Mouse (Mus musculus): ENCODE data around the gene Abca3. TPM values are rescaled to one million over a fixed set of nuclear protein-coding genes. Genes with fewer than 3 reads are reported as not detected.
"Not testable (repeated sequence)": the region's sequence is repeated elsewhere in the genome, so short reads cannot be mapped to it uniquely, and the experiment has no call there.

Abca3 gene
- polyA plus RNA-seq, 1 experiment from 2014 or later = 11.9 TPM

GRCm38 (mm10) chr17:24443409-24443808, 91.7 kb downstream of the Abca3 start:
- 88% methylated on average over 4 of the region's 4 CpGs for WGBS
- H3K9ac ChIP-seq = no peak overlapping the region
- H3K9me3 ChIP-seq = no peaks in the 10 kb centered on the region
- no peak overlapping the region for H3K4me3 ChIP-seq (replicated peaks)
- H3K4me1 ChIP-seq = no peaks in the 10 kb centered on the region
- no peak overlapping the region for H3K4me2 ChIP-seq
- H3K27ac ChIP-seq = no peak overlapping the region
- ATAC-seq (ENCODE audit: insufficient read depth, low FRiP score, low read depth) = no peak
- peaks cover 62% of the 10 kb centered on the region for H3K36me3 ChIP-seq
- H3K27me3 ChIP-seq (replicated peaks) = no peaks in the 10 kb centered on the region

DNA sequence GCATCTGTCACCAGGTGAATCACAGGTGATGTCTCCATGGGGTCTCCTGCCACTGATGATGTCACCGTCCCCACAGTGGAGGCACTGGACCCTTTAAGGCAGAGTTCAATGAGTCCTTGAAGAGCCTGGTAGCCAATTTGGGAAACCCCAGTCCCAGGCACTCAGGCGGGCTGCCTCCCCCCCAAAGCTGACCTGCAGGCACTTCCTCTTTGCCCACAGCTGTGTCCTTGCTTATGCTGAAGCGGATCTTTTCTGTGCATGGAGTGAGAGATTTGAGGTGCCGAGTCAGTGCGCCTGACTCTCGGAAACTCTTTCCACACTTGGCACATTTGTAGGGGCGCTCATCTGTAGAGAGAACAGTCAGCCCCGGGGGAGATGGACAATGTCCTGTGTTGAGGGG, 94.8 kb downstream of the Abca3 start:
- Histone ChIP-seq H3K27me3 (replicated peaks) (no peaks in the 10 kb centered on the region), H3K4me1 (no peaks in the 10 kb centered on the region), H3K4me2 (no peak overlapping the region), H3K9ac (no peak overlapping the region), H3K27ac (no peak overlapping the region), H3K9me3 (no peaks in the 10 kb centered on the region), H3K36me3 (peaks cover 67% of the 10 kb centered on the region), H3K4me3 (replicated peaks) (no peak overlapping the region)
- no peak for ATAC-seq (ENCODE audit: insufficient read depth, low FRiP score, low read depth)
- WGBS = 93% methylated on average over 8 of the region's 8 CpGs

- Histone ChIP-seq H3K9ac (no peak overlapping the region), H3K36me3 (peaks cover 50% of the 10 kb centered on the region), H3K9me3 (no peaks in the 10 kb centered on the region), H3K4me2 (no peak overlapping the region), H3K27me3 (replicated peaks) (no peaks in the 10 kb centered on the region), H3K4me3 (replicated peaks) (no peak overlapping the region), H3K4me1 (peaks cover 10% of the 10 kb centered on the region; the same call in 1 of the 2 replicates), H3K27ac (no peak overlapping the region)
- WGBS = 85% methylated on average over 6 of the region's 6 CpGs
- no peak for ATAC-seq (ENCODE audit: insufficient read depth, low FRiP score, low read depth)
Measured at GRCm38 (mm10) chr17:24449507-24449906, 97.8 kb downstream of the Abca3 start.

- no peak overlapping the region for H3K9ac ChIP-seq
- peaks cover 38% of the 10 kb centered on the region for H3K36me3 ChIP-seq
- H3K4me2 ChIP-seq = no peak overlapping the region
- no peak for ATAC-seq (ENCODE audit: insufficient read depth, low FRiP score, low read depth)
- H3K4me3 ChIP-seq (replicated peaks) = no peak overlapping the region
- H3K27me3 ChIP-seq (replicated peaks) = no peaks in the 10 kb centered on the region
- 92% methylated on average over 6 of the region's 6 CpGs for WGBS
- no peaks in the 10 kb centered on the region for H3K9me3 ChIP-seq
- peaks cover 15% of the 10 kb centered on the region for H3K4me1 ChIP-seq
- H3K27ac ChIP-seq = no peak overlapping the region
Measured at GRCm38 (mm10) chr17:24451220-24451619, 99.5 kb downstream of the Abca3 start.

- H3K4me2 ChIP-seq = peak overlapping the region; percentile 69; the same call in 1 of the 2 replicates
- no peak overlapping the region for H3K9ac ChIP-seq
- peaks cover 25% of the 10 kb centered on the region for H3K36me3 ChIP-seq
- no peak for ATAC-seq (ENCODE audit: insufficient read depth, low FRiP score, low read depth)
- WGBS = 66% methylated on average over 2 of the region's 2 CpGs
- H3K9me3 ChIP-seq = no peaks in the 10 kb centered on the region
- no peak overlapping the region for H3K27ac ChIP-seq
- H3K4me1 ChIP-seq = peaks cover 15% of the 10 kb centered on the region
- H3K4me3 ChIP-seq (replicated peaks) = no peak overlapping the region
- no peaks in the 10 kb centered on the region for H3K27me3 ChIP-seq (replicated peaks)
Measured at GRCm38 (mm10) chr17:24453372-24453771, 101.6 kb downstream of the Abca3 start.

DNA sequence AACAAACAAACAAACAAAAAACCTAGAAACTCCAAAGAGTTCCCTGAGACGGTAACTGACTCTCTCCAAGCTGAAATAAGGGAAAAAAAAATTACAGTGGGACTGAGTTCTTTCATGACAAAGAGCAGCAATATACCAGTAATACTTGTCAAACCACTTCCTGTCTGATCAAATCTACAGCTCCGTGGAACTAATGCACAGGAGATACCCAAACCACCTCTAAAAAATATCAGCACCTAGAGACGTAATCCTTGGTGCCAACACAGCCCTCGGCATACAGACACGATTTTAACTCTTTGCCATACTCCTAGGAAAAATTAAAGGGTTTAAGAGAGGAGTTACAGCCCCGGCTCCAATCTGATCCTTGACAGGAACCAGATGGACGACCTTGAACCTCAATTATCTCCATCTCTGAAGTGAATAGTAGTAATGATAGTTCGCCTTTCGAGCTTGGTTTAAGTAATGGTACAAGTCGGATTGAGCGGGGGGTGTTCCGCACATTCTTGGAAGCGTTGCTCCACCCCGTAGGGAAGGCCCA, 102.5 kb downstream of the Abca3 start:
- Histone ChIP-seq H3K4me3 (replicated peaks) (peak overlapping the region; percentile 93), H3K4me2 (peak overlapping the region; percentile 69), H3K36me3 (peaks cover 17% of the 10 kb centered on the region), H3K27ac (peak overlapping the region; percentile 99), H3K9me3 (no peaks in the 10 kb centered on the region), H3K9ac (peak overlapping the region; percentile 97; the same call in 1 of the 2 replicates), H3K27me3 (replicated peaks) (no peaks in the 10 kb centered on the region), H3K4me1 (peaks cover 15% of the 10 kb centered on the region)
- WGBS = 1% methylated on average over 14 of the region's 14 CpGs
- no peak for ATAC-seq (ENCODE audit: insufficient read depth, low FRiP score, low read depth)

DNA sequence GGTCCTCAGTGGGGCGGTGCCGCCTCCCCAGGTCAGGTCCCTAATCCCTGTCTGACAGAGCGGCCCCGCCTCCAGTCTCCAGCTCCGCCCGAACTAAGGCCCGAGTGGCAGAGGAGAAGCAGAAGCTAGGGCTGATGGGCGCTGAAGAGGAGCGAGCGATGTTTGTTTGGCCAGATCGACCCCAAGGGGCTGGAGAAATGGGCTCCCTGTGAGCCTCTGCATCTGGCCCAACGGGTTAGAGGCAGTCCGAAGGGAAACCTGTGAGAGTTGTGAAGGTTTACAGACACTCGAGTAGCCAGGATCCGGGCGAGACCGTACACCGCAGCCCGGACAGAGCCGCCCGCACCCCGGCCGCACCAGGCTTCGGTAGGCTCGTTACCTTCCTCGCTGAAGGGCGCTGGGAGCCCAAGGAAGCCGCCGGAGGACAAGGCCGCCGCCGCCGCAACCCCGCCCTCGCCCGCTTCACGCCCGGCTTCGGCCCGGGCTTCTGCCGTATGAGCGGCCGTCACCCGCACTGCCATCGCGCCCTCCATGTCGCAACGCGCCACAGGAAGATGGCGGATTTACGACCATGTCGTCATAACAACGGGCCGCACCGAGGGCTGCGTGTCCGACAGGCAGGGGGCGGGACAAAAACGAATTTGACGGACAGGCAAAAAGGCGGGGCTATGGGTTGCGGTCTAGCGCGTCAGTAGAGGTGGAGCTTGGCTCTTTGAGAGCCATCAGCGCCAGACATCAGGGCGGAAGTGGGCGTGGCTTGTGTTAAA, 103.2 kb downstream of the Abca3 start:
- WGBS = under 1% methylated on average over 67 of the region's 67 CpGs
- Histone ChIP-seq H3K4me2 (peak overlapping the region; percentile 69), H3K36me3 (peaks cover 10% of the 10 kb centered on the region), H3K4me1 (peaks cover 15% of the 10 kb centered on the region), H3K27ac (peak overlapping the region; percentile 99), H3K9ac (peak overlapping the region; percentile 97), H3K9me3 (no peaks in the 10 kb centered on the region), H3K4me3 (replicated peaks) (peak overlapping the region; percentile 93), H3K27me3 (replicated peaks) (no peaks in the 10 kb centered on the region)
- peak; percentile 94 for ATAC-seq (ENCODE audit: insufficient read depth, low FRiP score, low read depth)

DNA sequence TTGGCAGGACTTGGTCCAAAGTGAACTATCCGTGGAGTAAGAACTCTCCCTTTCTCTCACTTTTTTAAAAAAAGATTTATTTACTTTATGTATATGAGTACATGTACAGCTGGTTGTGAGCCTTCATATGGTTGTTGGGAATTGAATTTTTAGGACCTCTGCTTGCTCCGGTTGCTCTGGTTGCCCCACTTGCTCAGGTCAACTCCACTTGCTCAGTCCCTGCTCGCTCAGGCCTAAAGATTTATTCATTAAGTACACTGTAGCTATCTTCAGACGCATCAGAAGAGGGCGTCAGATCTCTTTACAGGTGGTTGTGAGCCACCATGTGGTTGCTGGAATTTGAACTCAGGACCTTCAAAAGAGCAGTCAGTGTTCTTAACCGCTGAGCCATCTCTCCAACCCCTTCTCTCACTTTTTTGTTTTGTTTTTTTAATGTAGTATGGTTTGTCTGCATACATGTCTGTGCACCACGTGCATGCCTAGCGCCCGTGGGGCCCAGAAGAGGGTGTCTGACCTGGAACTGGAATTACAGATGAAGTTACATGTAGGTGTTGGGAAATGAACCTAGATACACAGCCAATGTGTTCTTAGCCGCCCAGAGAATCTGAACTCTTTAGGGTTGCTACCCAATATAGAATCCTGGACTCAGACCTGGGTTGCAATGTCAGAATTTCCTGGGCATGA, 103.9 kb downstream of the Abca3 start:
- not testable (repeated sequence) for H3K36me3 ChIP-seq; H3K9ac ChIP-seq; H3K27me3 ChIP-seq (replicated peaks); H3K9me3 ChIP-seq
- peak overlapping the region; percentile 93 for H3K4me3 ChIP-seq (replicated peaks)
- peak overlapping the region; percentile 65 for H3K27ac ChIP-seq
- peak; percentile 4; the same call in 1 of the 2 replicates for ATAC-seq (ENCODE audit: insufficient read depth, low FRiP score, low read depth)
- H3K4me1 ChIP-seq = peaks cover 15% of the 10 kb centered on the region
- 47% methylated on average over 10 of the region's 10 CpGs for WGBS
- H3K4me2 ChIP-seq = peak overlapping the region; percentile 42

Small RNA genes lying within 50 kb of the gene (microRNA-seq; reads per million reads assigned to microRNA genes)
- not detected for gene Gm24427

Other genes starting within 250 kb of the Abca3 start
- gene Pdpk1, start 201.0 kb upstream of the Abca3 start, polyA plus RNA-seq (2015; fragmentation: Nextera tagmentation; extraction: Ambion mirVana) = 36.1 and 38.9 TPM in 2 replicates
- gene Amdhd2, start 188.2 kb upstream of the Abca3 start, polyA plus RNA-seq (2015; fragmentation: Nextera tagmentation; extraction: Ambion mirVana) = 25.1 and 29.3 TPM in 2 replicates
- 495 and 512 TPM in 2 replicates for gene Atp6v0c, start 182.2 kb upstream of the Abca3 start, polyA plus RNA-seq (2015; fragmentation: Nextera tagmentation; extraction: Ambion mirVana)
- gene Tbc1d24, start 146.4 kb upstream of the Abca3 start, polyA plus RNA-seq (2015; fragmentation: Nextera tagmentation; extraction: Ambion mirVana) = 5.0 and 6.3 TPM in 2 replicates
- gene Ntn3, start 142.4 kb upstream of the Abca3 start, polyA plus RNA-seq (2015; fragmentation: Nextera tagmentation; extraction: Ambion mirVana) = 8.1 and 8.5 TPM in 2 replicates
- 9.8 and 10.0 TPM in 2 replicates for gene Tedc2, start 131.1 kb upstream of the Abca3 start, polyA plus RNA-seq (2015; fragmentation: Nextera tagmentation; extraction: Ambion mirVana)
- gene Ccnf, start 100.5 kb upstream of the Abca3 start, polyA plus RNA-seq (2015; fragmentation: Nextera tagmentation; extraction: Ambion mirVana) = 54.2 and 55.0 TPM in 2 replicates
- gene Abca17, start 882 bp upstream of the Abca3 start, polyA plus RNA-seq (2015; fragmentation: Nextera tagmentation; extraction: Ambion mirVana) = 0.09 and 0.23 TPM in 2 replicates
- 230 and 250 TPM in 2 replicates for gene Rnps1, start 62.6 kb downstream of the Abca3 start, polyA plus RNA-seq (2015; fragmentation: Nextera tagmentation; extraction: Ambion mirVana)
- 137 and 157 TPM in 2 replicates for gene Eci1, start 74.7 kb downstream of the Abca3 start, polyA plus RNA-seq (2015; fragmentation: Nextera tagmentation; extraction: Ambion mirVana)
- 2.7 and 4.6 TPM in 2 replicates for gene Dnase1l2, start 91.2 kb downstream of the Abca3 start, polyA plus RNA-seq (2015; fragmentation: Nextera tagmentation; extraction: Ambion mirVana)
- gene E4f1, start 118.4 kb downstream of the Abca3 start, polyA plus RNA-seq (2015; fragmentation: Nextera tagmentation; extraction: Ambion mirVana) = 30.8 and 33.7 TPM in 2 replicates
- gene Pgp, start 118.4 kb downstream of the Abca3 start, polyA plus RNA-seq (2015; fragmentation: Nextera tagmentation; extraction: Ambion mirVana) = 64.6 and 65.3 TPM in 2 replicates
- gene Bricd5, start 121.9 kb downstream of the Abca3 start, polyA plus RNA-seq (2015; fragmentation: Nextera tagmentation; extraction: Ambion mirVana) = 0.31 TPM in 1 of 2 replicates, not detected in the other
- gene Mlst8, start 127.1 kb downstream of the Abca3 start, polyA plus RNA-seq (2015; fragmentation: Nextera tagmentation; extraction: Ambion mirVana) = 25.0 and 30.5 TPM in 2 replicates
- gene Caskin1, start 136.7 kb downstream of the Abca3 start, polyA plus RNA-seq (2015; fragmentation: Nextera tagmentation; extraction: Ambion mirVana) = 2.6 and 3.0 TPM in 2 replicates
- gene Traf7, start 176.0 kb downstream of the Abca3 start, polyA plus RNA-seq (2015; fragmentation: Nextera tagmentation; extraction: Ambion mirVana) = 82.7 and 84.2 TPM in 2 replicates
- 8.3 and 11.6 TPM in 2 replicates for gene Rab26, start 182.3 kb downstream of the Abca3 start, polyA plus RNA-seq (2015; fragmentation: Nextera tagmentation; extraction: Ambion mirVana)
- gene Pkd1, start 197.9 kb downstream of the Abca3 start, polyA plus RNA-seq (2015; fragmentation: Nextera tagmentation; extraction: Ambion mirVana) = 27.3 and 29.0 TPM in 2 replicates